Mouse (Mus musculus) ES-E14 (cell line): Measurements from ENCODE around the gene Elfn2. TPM values are rescaled to one million over a fixed set of nuclear protein-coding genes. Genes with fewer than 3 reads are reported as not detected.

Experiments used
- DNase-seq: peaks from one replicate; pipeline ENCODE4 v3.0.0-alpha.2; 2013; ENCODE audit warnings: low read depth, low spot score
- H3K27ac ChIP-seq: 2 replicates; pipeline ENCODE4 v1.5.1; 2012; ENCODE audit warnings: low read depth, mild to moderate bottlenecking, low read length, moderate library complexity, mixed read lengths; ENCODE audit not compliant: poor library complexity, insufficient read depth, severe bottlenecking
- H3K36me3 ChIP-seq: 2 replicates; pipeline ENCODE4 v1.6.1; 2012; ENCODE audit warnings: mild to moderate bottlenecking, low read length, moderate library complexity, mixed read lengths; ENCODE audit not compliant: control insufficient read depth, poor library complexity, insufficient read depth, severe bottlenecking
- H3K4me1 ChIP-seq, 2 experiments: fragments of 150-350 bp in 1 of 2; sonication (generic) in 1 of 2; 2 replicates each; pipeline ENCODE4 v1.6.1; 2012; ENCODE audit warnings: low read length in 2 of 2, mild to moderate bottlenecking in 1 of 2, mixed read lengths in 1 of 2; ENCODE audit not compliant: control insufficient read depth in 2 of 2, insufficient read depth in 2 of 2, poor library complexity in 1 of 2
- H3K4me3 ChIP-seq, 2 experiments: fragments of 150-350 bp in 1 of 2; sonication (generic) in 1 of 2; 2 replicates each; pipeline ENCODE4 v1.5.1; 2012; ENCODE audit warnings: low read length in 2 of 2, low read depth in 1 of 2, mild to moderate bottlenecking in 1 of 2, mixed read lengths in 1 of 2; ENCODE audit not compliant: insufficient read depth in 1 of 2, poor library complexity in 1 of 2, severe bottlenecking in 1 of 2
- H3K9ac ChIP-seq: 2 replicates; pipeline ENCODE4 v1.6.1; 2012; ENCODE audit warnings: low read depth, mild to moderate bottlenecking, low read length, mixed read lengths; ENCODE audit not compliant: poor library complexity, insufficient read depth, severe bottlenecking
- H3K9me3 ChIP-seq: fragments of 150-350 bp; sonication (generic); 2 replicates; pipeline ENCODE4 v1.6.1; 2012; ENCODE audit warnings: low read depth, mild to moderate bottlenecking, low read length; ENCODE audit not compliant: control insufficient read depth, insufficient read depth
- CHD2 ChIP-seq: IDR thresholded peaks from 2 replicates; pipeline ENCODE4 v1.6.1; 2014; ENCODE audit warnings: mild to moderate bottlenecking, low read depth, low read length, inconsistent platforms
- HCFC1 ChIP-seq: IDR thresholded peaks from 2 replicates; pipeline ENCODE4 v1.6.1; 2012; ENCODE audit warnings: low read length, inconsistent platforms, borderline replicate concordance; ENCODE audit not compliant: insufficient read depth
- MAFK ChIP-seq: IDR thresholded peaks from 2 replicates; pipeline ENCODE4 v1.6.1; 2014; ENCODE audit warnings: mild to moderate bottlenecking, low read depth, low read length, inconsistent platforms; ENCODE audit not compliant: insufficient read depth
- ZC3H11A ChIP-seq: IDR thresholded peaks from 2 replicates; pipeline ENCODE4 v1.6.1; 2012; ENCODE audit warnings: low read depth, mild to moderate bottlenecking, inconsistent platforms, low read length, borderline replicate concordance
- ZNF384 ChIP-seq: IDR thresholded peaks from 2 replicates; pipeline ENCODE4 v1.6.1; 2012; ENCODE audit warnings: low read depth, low read length, inconsistent platforms
- in situ Hi-C, 2 experiments: fragments of 600-800 bp; cut with MboI; formaldehyde crosslinking; loops; one replicate each; pipeline ENCODE4 v1.15.1; 2025; ENCODE audit warnings: low sequenced_read_pairs in 2 of 2, inconsistent platforms in 1 of 2; ENCODE audit not compliant: unreplicated experiment in 2 of 2
- total RNA-seq: library from RNA; depleted of rRNA; stranded (reverse); fragments of 300-350 nt; gene quantifications from 2 replicates; pipeline ENCODE4 v1.2.3, GENCODE M21; 2012

Elfn2 gene
- total RNA-seq, 1 experiment: 0.09 TPM

DNA sequence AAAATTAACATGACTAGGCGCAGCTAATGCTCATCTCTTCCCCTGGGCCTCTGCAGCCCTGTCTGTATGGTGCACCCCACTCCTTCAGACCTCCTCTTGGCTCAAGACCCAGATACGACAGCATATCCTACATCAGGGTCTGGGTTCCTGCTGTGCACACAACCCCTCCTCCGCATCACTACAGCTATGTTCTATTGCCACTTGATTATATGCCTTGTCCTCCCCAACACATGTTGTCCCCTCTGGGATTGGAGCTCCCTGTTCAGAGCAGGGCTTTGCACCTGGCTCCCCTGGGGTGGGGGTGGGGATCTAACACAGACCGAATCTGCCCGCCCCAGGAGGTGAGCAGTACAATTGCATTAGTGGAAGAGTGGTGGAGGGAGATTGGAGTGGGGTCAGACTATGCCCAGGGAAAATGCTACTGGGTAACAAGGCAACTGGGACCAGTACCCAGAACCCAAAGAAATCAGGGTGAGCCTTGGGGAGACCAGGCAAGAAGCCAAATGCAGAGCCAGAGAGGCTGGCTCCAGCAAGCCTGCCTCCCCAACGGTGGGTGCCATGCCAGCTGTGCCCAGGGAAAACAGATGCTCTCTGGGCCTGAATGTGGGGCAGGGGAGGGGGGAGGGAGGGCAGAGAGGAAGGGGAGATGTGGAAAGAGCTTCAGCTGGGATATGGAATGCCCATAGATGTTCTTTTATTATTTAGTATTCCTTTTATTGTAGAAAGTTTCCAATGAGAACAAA lies 32.2 kb upstream of the Elfn2 start:
- Histone ChIP-seq H3K27ac (no peak overlapping the region), H3K4me1 (peaks cover 0 to 13% of the 10 kb centered on the region in 2 experiments; a peak in 1 of 4 replicates), H3K9me3 (no peaks in the 10 kb centered on the region), H3K9ac (no peak overlapping the region), H3K36me3 (no peaks in the 10 kb centered on the region), H3K4me3 (no peak overlapping the region)
- TF ChIP-seq ZNF384 (no peak), HCFC1 (no peak), CHD2 (no peak), ZC3H11A (no peak), MAFK (no peak)
- in situ Hi-C loops: no loop called here
- no peak for DNase-seq

DNA sequence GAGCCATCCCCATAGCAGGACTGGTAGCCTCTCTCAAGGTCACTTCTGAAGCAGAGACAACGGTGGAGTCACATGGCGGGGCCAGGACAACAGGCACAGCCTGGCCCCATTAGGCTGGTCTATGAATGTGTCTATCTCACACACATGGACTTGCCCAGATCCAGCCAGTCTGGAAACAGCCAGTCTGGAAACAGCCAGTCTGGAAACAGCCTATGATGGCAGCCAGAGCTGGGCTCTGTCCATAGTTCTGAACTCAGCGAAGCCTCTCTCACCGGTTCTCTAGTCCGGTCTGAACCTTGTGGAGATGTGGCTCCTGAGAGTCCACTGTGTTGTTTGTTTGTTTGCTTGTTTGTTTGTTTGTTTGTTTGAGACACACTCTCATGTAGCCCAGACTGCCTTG lies 31.3 kb upstream of the Elfn2 start:
- H3K36me3 ChIP-seq: no peaks in the 10 kb centered on the region
- DNase-seq: peak; percentile 69
- TF ChIP-seq MAFK (no peak), ZC3H11A (no peak), HCFC1 (no peak), ZNF384 (no peak), CHD2 (no peak)
- H3K4me1 ChIP-seq: peaks cover 0 to 13% of the 10 kb centered on the region in 2 experiments; a peak in 1 of 4 replicates
- H3K27ac ChIP-seq: no peak overlapping the region
- no peak overlapping the region for H3K4me3 ChIP-seq
- H3K9me3 ChIP-seq: no peaks in the 10 kb centered on the region
- in situ Hi-C loops: loop anchor here in 1 of 2 experiments (10.0 kb wide), 1 partner anchor 125 kb away; no protein-coding TSS in a partner anchor
- no peak overlapping the region for H3K9ac ChIP-seq

DNA sequence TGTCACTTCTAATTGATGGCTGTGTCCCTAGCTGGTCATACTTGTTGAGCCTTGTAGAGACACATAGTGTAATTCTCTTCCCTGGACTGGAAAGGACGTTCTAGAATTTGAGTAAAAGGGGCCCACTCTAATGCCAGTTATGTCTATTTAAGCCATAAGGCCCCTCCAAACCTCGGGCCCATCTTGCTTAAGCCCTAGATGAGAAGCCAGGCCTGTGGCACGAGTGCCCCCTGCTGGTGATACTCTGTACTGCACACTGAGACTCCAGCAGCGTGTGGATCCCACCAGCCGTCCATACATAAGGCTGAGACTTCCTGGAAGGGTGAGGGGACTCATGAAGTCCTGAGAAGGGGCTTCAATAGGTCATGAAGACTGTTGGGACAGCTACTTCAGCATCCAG lies 25.6 kb upstream of the Elfn2 start:
- no peaks in the 10 kb centered on the region for H3K9me3 ChIP-seq
- H3K9ac ChIP-seq: no peak overlapping the region
- H3K36me3 ChIP-seq: no peaks in the 10 kb centered on the region
- H3K27ac ChIP-seq: no peak overlapping the region; the same call in 1 of the 2 replicates
- H3K4me3 ChIP-seq: no peak overlapping the region
- peaks cover 0 to 5% of the 10 kb centered on the region in 2 experiments; a peak in 1 of 4 replicates for H3K4me1 ChIP-seq
- TF ChIP-seq ZC3H11A (0 out of 2 replicates have a peak, but pooled peaks have one; percentile 36), HCFC1 (no peak), MAFK (no peak), CHD2 (no peak), ZNF384 (no peak)
- DNase-seq: peak; percentile 55
- in situ Hi-C loops: loop anchor here in 1 of 2 experiments (10.0 kb wide), 1 partner anchor 119 kb away; no protein-coding TSS in a partner anchor

DNA sequence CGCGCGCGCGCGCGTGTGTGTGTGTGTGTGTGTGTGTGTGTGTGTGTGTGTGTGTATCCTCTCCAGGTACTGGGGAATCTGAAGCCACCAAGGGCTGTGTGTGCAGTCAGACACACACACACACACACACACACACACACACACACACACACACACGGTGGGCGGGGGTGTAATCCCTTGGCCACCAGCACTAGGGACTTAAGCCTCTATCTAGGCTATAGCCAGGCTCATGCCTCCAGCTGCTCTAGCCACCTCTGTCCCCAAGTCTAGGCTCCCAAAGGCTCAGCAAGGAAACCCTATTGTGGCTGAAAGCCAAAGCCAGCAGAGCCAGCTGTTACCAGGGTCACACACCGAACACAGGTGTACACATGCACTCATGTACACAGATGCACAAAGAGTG lies 24.3 kb upstream of the Elfn2 start:
- Histone ChIP-seq H3K4me1 (no peaks in the 10 kb centered on the region), H3K4me3 (no peak overlapping the region), H3K27ac (no peak overlapping the region), H3K9me3 (no peaks in the 10 kb centered on the region), H3K36me3 (no peaks in the 10 kb centered on the region), H3K9ac (no peak overlapping the region)
- no peak for TF ChIP-seq ZNF384
- no peak for TF ChIP-seq ZC3H11A
- TF ChIP-seq HCFC1: no peak
- TF ChIP-seq CHD2: no peak
- no peak for TF ChIP-seq MAFK
- in situ Hi-C loops: loop anchor here in 1 of 2 experiments (10.0 kb wide), 1 partner anchor 118 kb away; no protein-coding TSS in a partner anchor
- no peak for DNase-seq
